Mouse (Mus musculus) gastrocnemius, adult 18-20 months (tissue): ENCODE measurements at regions not wholly inside any gene's neighbourhood (a gene's known extent, or its start where the extent isn't known, plus 50 kb on each side); places are given as distances from the start of the nearest gene placed in this dataset.

Experiments used
- DNase-seq: peaks from one replicate; pipeline ENCODE4 v3.0.0; 2021; ENCODE audit warnings: low spot score

GRCm38 (mm10) chr12:117427431-117427830 is 88.8 kb upstream of the Rapgef5 start:
- DNase-seq: peak; percentile 25

- no peak for DNase-seq
Observed at GRCm38 (mm10) chr12:117430886-117431285, 85.4 kb upstream of the Rapgef5 start.

- DNase-seq: no peak
Observed at GRCm38 (mm10) chr12:117432788-117433187, 83.5 kb upstream of the Rapgef5 start.

- DNase-seq: no peak
Observed at GRCm38 (mm10) chr12:117437011-117437410, 79.3 kb upstream of the Rapgef5 start.

GRCm38 (mm10) chr12:117439015-117439605 is 77.2 kb upstream of the Rapgef5 start:
- no peak for DNase-seq

- no peak for DNase-seq
Observed at GRCm38 (mm10) chr12:117444247-117444989, 71.9 kb upstream of the Rapgef5 start.

- no peak for DNase-seq
Observed at GRCm38 (mm10) chr12:117447223-117447622, 69.1 kb upstream of the Rapgef5 start.

GRCm38 (mm10) chr12:117447843-117448728 is 68.2 kb upstream of the Rapgef5 start:
- no peak for DNase-seq

- no peak for DNase-seq
Observed at GRCm38 (mm10) chr12:117449080-117449479, 67.2 kb upstream of the Rapgef5 start.

- no peak for DNase-seq
Observed at GRCm38 (mm10) chr12:117450106-117450505, 66.2 kb upstream of the Rapgef5 start.

- DNase-seq: no peak
Observed at GRCm38 (mm10) chr12:117450871-117451270, 65.4 kb upstream of the Rapgef5 start.

GRCm38 (mm10) chr12:117451441-117451840 is 64.8 kb upstream of the Rapgef5 start:
- no peak for DNase-seq

- DNase-seq: no peak
Observed at GRCm38 (mm10) chr12:117455800-117456199, 60.5 kb upstream of the Rapgef5 start.

GRCm38 (mm10) chr12:117458132-117459070 is 57.9 kb upstream of the Rapgef5 start:
- DNase-seq: no peak

GRCm38 (mm10) chr12:117459541-117459940 is 56.7 kb upstream of the Rapgef5 start:
- no peak for DNase-seq

GRCm38 (mm10) chr12:117465206-117465605 is 51.1 kb upstream of the Rapgef5 start:
- DNase-seq: no peak

- no peak for DNase-seq
Observed at GRCm38 (mm10) chr12:117465998-117466397, 50.3 kb upstream of the Rapgef5 start.
